8 mouse cellular contexts compared by ENCODE assay signal in the genomic region with DNA sequence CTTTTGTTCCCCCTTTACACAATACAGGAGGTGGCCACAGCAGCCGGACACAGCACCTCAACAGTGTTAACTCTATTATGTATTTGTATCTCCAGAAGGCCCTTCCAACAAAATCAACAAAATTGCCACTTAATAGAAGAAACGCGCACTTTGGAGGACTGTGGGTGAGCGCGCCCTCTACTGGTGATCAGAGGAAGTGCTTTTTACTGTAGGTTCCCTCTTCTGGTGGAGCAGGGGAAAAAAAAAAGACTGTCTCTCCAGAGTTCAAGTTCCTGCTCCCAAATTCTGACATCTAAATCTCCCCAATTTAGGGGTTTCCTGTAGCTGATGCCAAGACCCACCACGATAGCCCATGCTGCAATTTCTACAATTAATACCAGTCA. TPM values are rescaled to one million over a fixed set of nuclear protein-coding genes. Genes with fewer than 3 reads are reported as not detected.
DNase-seq lines count a peak whose midpoint lies in the region; ATAC-seq lines count a peak whose summit lies in the region.

No protein-coding gene starts in this region.

- peaks cover 10% of the 10 kb centered on the region; the same call in 1 of the 2 replicates for H3K4me1 ChIP-seq in midbrain, embryonic 11.5 days (ENCODE audit: control insufficient read depth, insufficient read depth, low read length)
- peaks cover 10% of the 10 kb centered on the region for H3K4me1 ChIP-seq in midbrain, embryonic 15.5 days
- 0 out of 2 replicates have a peak, but pooled peaks cover 3% of the 10 kb centered on the region for H3K4me1 ChIP-seq in liver, embryonic 13.5 days (replicated peaks)

- peak; percentile 97 for DNase-seq in midbrain, embryonic 11.5 days (ENCODE audit: low spot score, missing footprints)
- DNase-seq in cerebellum, adult 8-10 months: peak; percentile 79
- DNase-seq in frontal cortex, postnatal 25 days (ENCODE audit: low spot score in 2 of 2): peak; percentile 42 to 66
- peak; percentile 77 for DNase-seq in kidney, adult 9 months
- peak; percentile 52 for DNase-seq in liver, embryonic 13.5 days
- peak; percentile 75 for DNase-seq in ovary, postnatal 14 days (ENCODE audit: low spot score)
- DNase-seq in thymus, postnatal 25 days: peak; percentile 80

- H3K36me3 ChIP-seq in midbrain, embryonic 11.5 days (ENCODE audit: control insufficient read depth, insufficient read depth, low read length): no peaks in the 10 kb centered on the region
- H3K36me3 ChIP-seq in midbrain, embryonic 15.5 days (replicated peaks): no peaks in the 10 kb centered on the region
- H3K36me3 ChIP-seq in liver, embryonic 13.5 days: no peaks in the 10 kb centered on the region

- no peaks in the 10 kb centered on the region for H3K9me3 ChIP-seq in midbrain, embryonic 11.5 days (ENCODE audit: control insufficient read depth, low read length)
- H3K9me3 ChIP-seq in midbrain, embryonic 15.5 days: no peaks in the 10 kb centered on the region
- no peaks in the 10 kb centered on the region for H3K9me3 ChIP-seq in liver, embryonic 13.5 days (replicated peaks)

- 4% methylated on average over 6 of the region's 6 CpGs for WGBS in midbrain, embryonic 11.5 days
- 3% methylated on average over 6 of the region's 6 CpGs for WGBS in midbrain, embryonic 15.5 days
- 1% methylated on average over 6 of the region's 6 CpGs for WGBS in liver, embryonic 13.5 days (ENCODE audit: insufficient replicate concordance)

- H3K27me3 ChIP-seq in midbrain, embryonic 11.5 days (ENCODE audit: control insufficient read depth, insufficient read depth, low read length): no peaks in the 10 kb centered on the region
- no peaks in the 10 kb centered on the region for H3K27me3 ChIP-seq in midbrain, embryonic 15.5 days (replicated peaks)
- H3K27me3 ChIP-seq in liver, embryonic 13.5 days: no peaks in the 10 kb centered on the region

- H3K4me2 ChIP-seq in midbrain, embryonic 11.5 days: no peak overlapping the region
- H3K4me2 ChIP-seq in midbrain, embryonic 15.5 days: no peak overlapping the region
- H3K4me2 ChIP-seq in liver, embryonic 13.5 days: no peak overlapping the region

- no peak overlapping the region for H3K9ac ChIP-seq in midbrain, embryonic 11.5 days (ENCODE audit: low read length)
- no peak overlapping the region for H3K9ac ChIP-seq in midbrain, embryonic 15.5 days
- no peak overlapping the region for H3K9ac ChIP-seq in liver, embryonic 13.5 days

- no peak overlapping the region for H3K27ac ChIP-seq in midbrain, embryonic 11.5 days (ENCODE audit: low read depth, low read length)
- no peak overlapping the region for H3K27ac ChIP-seq in midbrain, embryonic 15.5 days
- H3K27ac ChIP-seq in liver, embryonic 13.5 days: no peak overlapping the region

- no peak for ATAC-seq in midbrain, embryonic 11.5 days (ENCODE audit: low FRiP score)
- ATAC-seq in midbrain, embryonic 15.5 days (replicated peaks): no peak
- ATAC-seq in liver, embryonic 13.5 days (ENCODE audit: low read depth): no peak

- no peak overlapping the region for H3K4me3 ChIP-seq in midbrain, embryonic 11.5 days (ENCODE audit: low read depth, low read length)
- no peak overlapping the region for H3K4me3 ChIP-seq in midbrain, embryonic 15.5 days
- no peak overlapping the region for H3K4me3 ChIP-seq in liver, embryonic 13.5 days (replicated peaks)

RNA-seq across cellular contexts. Expression of gene Msi2, which starts 10.2 kb away (rescaled TPM):
- 25.7 and 27.0 TPM in 2 replicates for polyA plus RNA-seq in midbrain, embryonic 11.5 days (2014; fragmentation: Nextera tagmentation; extraction: Ambion mirVana)
- polyA plus RNA-seq in midbrain, embryonic 15.5 days (2015; fragmentation: Nextera tagmentation; extraction: Ambion mirVana): 32.0 and 33.6 TPM in 2 replicates
- polyA plus RNA-seq in liver, embryonic 13.5 days (2015; fragmentation: Nextera tagmentation; extraction: Ambion mirVana): 3.9 TPM in 2 replicates
